ENCODE assay signal across 16 mouse cellular contexts in the genomic region with DNA sequence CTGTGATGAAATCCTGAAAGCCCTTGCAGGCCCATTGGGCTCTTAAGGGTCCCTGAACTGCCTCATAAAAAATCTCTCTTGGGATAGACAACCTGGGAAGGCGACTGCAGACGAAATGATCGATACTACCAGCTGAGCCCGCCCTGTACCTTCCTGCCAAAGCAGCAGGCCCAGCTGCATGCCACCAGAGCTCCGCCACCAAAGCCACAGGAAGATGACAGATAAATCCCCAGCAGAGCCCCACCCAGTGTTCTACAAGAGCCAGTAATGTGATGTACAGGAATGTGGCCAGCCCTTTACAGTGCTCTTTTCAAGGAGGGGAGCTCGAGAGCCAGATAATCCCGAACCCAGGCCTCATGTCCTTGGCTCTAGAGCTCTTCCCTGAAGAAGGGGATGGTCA.
A peak's percentile ranks its signal among the peaks of the same experiment; 100 is the strongest.
DNase-seq lines count a peak whose midpoint lies in the region; ATAC-seq and TF ChIP-seq lines count a peak whose summit lies in the region.
"Had no signal": no experiment of that assay in that cellular context is flagged by ENCODE, and none has a peak within 500 bp of the region (broad histone marks: within the 10 kb centered on the region; RNA-seq: fewer than 3 reads in every experiment).

No protein-coding gene starts in this region.

- WGBS in lung, postnatal 0 days: 50% methylated on average over 7 of the region's 7 CpGs
- 75% methylated on average over 7 of the region's 7 CpGs for WGBS in intestine, postnatal 0 days

- no peak overlapping the region for H3K4me2 ChIP-seq in lung, postnatal 0 days (replicated peaks; ENCODE audit: low read depth, low read length)
- H3K4me2 ChIP-seq in intestine, postnatal 0 days (replicated peaks; ENCODE audit: low read depth): no peak overlapping the region
- H3K4me2 ChIP-seq: embryonic facial prominence, embryonic 15.5 days; forebrain, embryonic 15.5 days; heart, embryonic 11.5 days; limb, embryonic 13.5 days; midbrain, embryonic 13.5 days; neural tube, embryonic 13.5 days had no signal

- H3K27ac ChIP-seq in lung, postnatal 0 days (ENCODE audit: low read length): no peak overlapping the region
- no peak overlapping the region for H3K27ac ChIP-seq in intestine, postnatal 0 days (ENCODE audit: low read depth, low read length)
- H3K27ac ChIP-seq: embryonic facial prominence, embryonic 15.5 days; forebrain, embryonic 15.5 days; limb, embryonic 13.5 days; midbrain, embryonic 13.5 days; neural tube, embryonic 13.5 days had no signal

- TF ChIP-seq CTCF in lung, postnatal 0 days (IDR thresholded peaks at IDR 0.05): peak; percentile 3; the same call in 1 of the 2 replicates
- no peak for TF ChIP-seq CTCF in intestine, postnatal 0 days (IDR thresholded peaks at IDR 0.05; ENCODE audit: low read depth)

- H3K27me3 ChIP-seq in lung, postnatal 0 days (replicated peaks; ENCODE audit: insufficient read depth, low read length): no peaks in the 10 kb centered on the region
- H3K27me3 ChIP-seq in intestine, postnatal 0 days (replicated peaks; ENCODE audit: control insufficient read depth, insufficient read depth, low read length): no peaks in the 10 kb centered on the region
- H3K27me3 ChIP-seq: embryonic facial prominence, embryonic 15.5 days; forebrain, embryonic 15.5 days had no signal

- peak; percentile 46 for DNase-seq in lung, postnatal 0 days (ENCODE audit: low spot score)
- no peak for DNase-seq in lung, adult 18-20 months
- DNase-seq in MEL-GATA-1-ER (ENCODE audit: extremely low read depth, low read depth): peak; percentile 31
- DNase-seq in thymus, postnatal 10 days (ENCODE audit: low spot score in 2 of 2): peak; percentile 48 to 57
- DNase-seq in testis, postnatal 14 days (ENCODE audit: low spot score): no peak
- DNase-seq: right cerebral cortex, adult 18-20 months had no signal

- no peak for TF ChIP-seq EP300 in lung, postnatal 0 days (IDR thresholded peaks at IDR 0.05)

- H3K36me3 ChIP-seq in lung, postnatal 0 days (ENCODE audit: insufficient read depth, low read length): no peaks in the 10 kb centered on the region
- H3K36me3 ChIP-seq in intestine, postnatal 0 days (ENCODE audit: control insufficient read depth, insufficient read depth): no peaks in the 10 kb centered on the region
- H3K36me3 ChIP-seq: embryonic facial prominence, embryonic 15.5 days; forebrain, embryonic 15.5 days; G1E; limb, embryonic 13.5 days; midbrain, embryonic 13.5 days; neural tube, embryonic 13.5 days had no signal

- peaks cover 6% of the 10 kb centered on the region; the same call in 1 of the 2 replicates for H3K4me1 ChIP-seq in lung, postnatal 0 days (ENCODE audit: insufficient read depth, low read depth, low read length)
- no peaks in the 10 kb centered on the region for H3K4me1 ChIP-seq in intestine, postnatal 0 days (replicated peaks; ENCODE audit: control insufficient read depth, insufficient read depth, low read length)
- H3K4me1 ChIP-seq: neural tube, embryonic 13.5 days had no signal

- H3K9ac ChIP-seq in lung, postnatal 0 days (replicated peaks; ENCODE audit: low read depth): no peak overlapping the region
- H3K9ac ChIP-seq in intestine, postnatal 0 days (ENCODE audit: low read depth, low read length): no peak overlapping the region
- H3K9ac ChIP-seq: embryonic facial prominence, embryonic 15.5 days; forebrain, embryonic 15.5 days; limb, embryonic 13.5 days; midbrain, embryonic 13.5 days; neural tube, embryonic 13.5 days had no signal

- H3K9me3 ChIP-seq in lung, postnatal 0 days (ENCODE audit: low read length): no peaks in the 10 kb centered on the region
- H3K9me3 ChIP-seq in intestine, postnatal 0 days (ENCODE audit: control insufficient read depth): no peaks in the 10 kb centered on the region
- H3K9me3 ChIP-seq: embryonic facial prominence, embryonic 15.5 days; forebrain, embryonic 15.5 days; limb, embryonic 13.5 days; midbrain, embryonic 13.5 days; neural tube, embryonic 13.5 days had no signal

- no peak overlapping the region for H3K4me3 ChIP-seq in lung, postnatal 0 days (ENCODE audit: low read depth, low read length)
- no peak overlapping the region for H3K4me3 ChIP-seq in intestine, postnatal 0 days (ENCODE audit: low read depth, low read length)
- H3K4me3 ChIP-seq: embryonic facial prominence, embryonic 15.5 days; forebrain, embryonic 15.5 days; limb, embryonic 13.5 days; midbrain, embryonic 13.5 days; neural tube, embryonic 13.5 days had no signal

- peak; percentile 41; the same call in 1 of the 2 replicates for ATAC-seq in lung, postnatal 0 days
- peak; percentile 64 for ATAC-seq in megakaryocyte, adult 5-6 weeks (ENCODE audit: poor library complexity, severe bottlenecking)
- no peak for ATAC-seq in intestine, postnatal 0 days
- no peak for ATAC-seq in cerebellum, adult (ENCODE audit: insufficient number of reproducible peaks, low FRiP score, low TSS enrichment)
- ATAC-seq: forebrain, embryonic 15.5 days; midbrain, embryonic 13.5 days had no signal

Comparison
In these comparisons a context has a peak if more than half of its experiments do, and no peak if none do; other contexts are left out.
1. DNase-seq: peak in lung, postnatal 0 days (single experiment), MEL-GATA-1-ER (single experiment) and thymus, postnatal 10 days (2 of 2); none in lung, adult 18-20 months (0 of 2) and testis, postnatal 14 days (single experiment).
2. ATAC-seq: peak in lung, postnatal 0 days (single experiment) and megakaryocyte, adult 5-6 weeks (single experiment); none in intestine, postnatal 0 days (single experiment) and cerebellum, adult (single experiment).